Mouse (Mus musculus) forebrain, postnatal 0 days (tissue): Measurements from ENCODE around the gene Tnfrsf21. TPM values are rescaled to one million over a fixed set of nuclear protein-coding genes. Genes with fewer than 3 reads are reported as not detected.

Source experiments
- ATAC-seq: fragments of 200-750 bp; cut with Nextera tagmentation; 2 replicates; pipeline ENCODE4 v1.8.0; 2017; ENCODE audit warnings: mild to moderate bottlenecking, moderate library complexity
- DNase-seq: peaks from one replicate; pipeline ENCODE4 v3.0.0-alpha.2; 2015
- H3K27ac ChIP-seq: fragments of 300-500 bp; sonication (generic); 2 replicates; pipeline ENCODE4 v1.5.1; 2014; ENCODE audit warnings: low read depth, mild to moderate bottlenecking, antibody characterized with exemption, low read length, moderate library complexity, mixed read lengths
- H3K27me3 ChIP-seq: fragments of 300-500 bp; sonication (generic); 2 replicates; pipeline ENCODE4 v1.6.1; 2014; ENCODE audit warnings: mild to moderate bottlenecking, low read length, mixed read lengths; ENCODE audit not compliant: insufficient read depth
- H3K36me3 ChIP-seq: fragments of 300-500 bp; sonication (generic); 2 replicates; pipeline ENCODE4 v1.6.1; 2014; ENCODE audit warnings: mild to moderate bottlenecking, moderate library complexity; ENCODE audit not compliant: insufficient read depth
- H3K4me1 ChIP-seq: fragments of 300-500 bp; sonication (generic); 2 replicates; pipeline ENCODE4 v1.6.1; 2014; ENCODE audit warnings: antibody characterized with exemption; ENCODE audit not compliant: insufficient read depth
- H3K4me2 ChIP-seq: fragments of 300-500 bp; sonication (generic); 2 replicates; pipeline ENCODE4 v1.6.1; 2014; ENCODE audit warnings: low read depth, mild to moderate bottlenecking, moderate library complexity
- H3K4me3 ChIP-seq: fragments of 300-500 bp; sonication (generic); 2 replicates; pipeline ENCODE4 v1.5.1; 2014; ENCODE audit warnings: low read depth, low read length, mixed read lengths
- H3K9ac ChIP-seq: fragments of 300-500 bp; sonication (generic); 2 replicates; pipeline ENCODE4 v1.6.1; 2014; ENCODE audit warnings: mild to moderate bottlenecking
- H3K9me3 ChIP-seq: fragments of 300-500 bp; sonication (generic); 2 replicates; pipeline ENCODE4 v1.6.1; 2016; ENCODE audit warnings: low read length
- CTCF ChIP-seq: sonication (generic); IDR thresholded peaks from 2 replicates; pipeline ENCODE4 v1.5.1; 2016; ENCODE audit warnings: antibody characterized with exemption, control low read depth, low read depth
- WGBS: fragments of 180-500 bp; shearing (Covaris S2); extraction: QIAGEN DNeasy Blood & Tissue Kit; methylation state at CpG from one replicate; pipeline ENCODE4 v1.1.7; 2014; 5-methylcytosine and 5-hydroxymethylcytosine counted together
- polyA plus RNA-seq: library from polyadenylated mRNA; unstranded; fragments of >200 nt; fragmentation: Nextera tagmentation; extraction: Ambion mirVana; gene quantifications from 2 replicates; pipeline ENCODE4 v1.2.1, GENCODE M21; 2015
- total RNA-seq: library from RNA; depleted of rRNA; stranded (reverse); fragments of >200 nt; gene quantifications from 2 replicates; pipeline ENCODE4 v1.2.3, GENCODE M21; 2014; rRNA removed

The Tnfrsf21 gene
- total and polyA plus RNA-seq, 2 experiments from 2014 or later: 71.4 to 73.7 TPM

GRCm38 (mm10) chr17:43136720-43137119 lies 120.4 kb downstream of the Tnfrsf21 start:
- no peak overlapping the region for H3K9ac ChIP-seq
- TF ChIP-seq CTCF: no peak
- no peaks in the 10 kb centered on the region for H3K27me3 ChIP-seq
- WGBS: 58% methylated on average over 4 of the region's 4 CpGs
- no peak overlapping the region for H3K4me2 ChIP-seq
- no peaks in the 10 kb centered on the region for H3K36me3 ChIP-seq
- no peak overlapping the region for H3K27ac ChIP-seq
- H3K4me1 ChIP-seq: no peaks in the 10 kb centered on the region
- peak; percentile 55; the same call in 1 of the 2 replicates for ATAC-seq
- DNase-seq: peak; percentile 13
- no peak overlapping the region for H3K4me3 ChIP-seq
- no peaks in the 10 kb centered on the region for H3K9me3 ChIP-seq

- H3K9me3 ChIP-seq: no peaks in the 10 kb centered on the region
- H3K4me3 ChIP-seq: no peak overlapping the region
- H3K36me3 ChIP-seq: no peaks in the 10 kb centered on the region
- H3K9ac ChIP-seq: no peak overlapping the region
- WGBS: 94% methylated on average over 9 of the region's 9 CpGs
- TF ChIP-seq CTCF: no peak
- H3K4me1 ChIP-seq: no peaks in the 10 kb centered on the region
- H3K27me3 ChIP-seq: no peaks in the 10 kb centered on the region
- no peak overlapping the region for H3K4me2 ChIP-seq
- H3K27ac ChIP-seq: no peak overlapping the region
- ATAC-seq (no peak), DNase-seq (no peak)
Observed at GRCm38 (mm10) chr17:43137838-43138237, 121.5 kb downstream of the Tnfrsf21 start.

GRCm38 (mm10) chr17:43138356-43138755 lies 122.0 kb downstream of the Tnfrsf21 start:
- H3K27ac ChIP-seq: no peak overlapping the region
- TF ChIP-seq CTCF: no peak
- H3K4me1 ChIP-seq: no peaks in the 10 kb centered on the region
- H3K36me3 ChIP-seq: no peaks in the 10 kb centered on the region
- WGBS: 89% methylated on average over 7 of the region's 7 CpGs
- H3K9me3 ChIP-seq: no peaks in the 10 kb centered on the region
- no peaks in the 10 kb centered on the region for H3K27me3 ChIP-seq
- no peak overlapping the region for H3K4me3 ChIP-seq
- DNase-seq (no peak), ATAC-seq (no peak)
- no peak overlapping the region for H3K9ac ChIP-seq
- H3K4me2 ChIP-seq: no peak overlapping the region

Other genes with a start within 250 kb of the Tnfrsf21 start
- 16.3 and 21.7 TPM in 2 replicates for gene Cd2ap, start 139.9 kb upstream of the Tnfrsf21 start, total RNA-seq
- gene Cd2ap, start 139.9 kb upstream of the Tnfrsf21 start, polyA plus RNA-seq: 2.7 and 5.3 TPM in 2 replicates